Mouse (Mus musculus) erythroblast, adult 5-6 weeks (primary cell): ENCODE measurements around the gene Pmepa1. TPM values are rescaled to one million over a fixed set of nuclear protein-coding genes. Genes with fewer than 3 reads are reported as not detected.
A peak's percentile ranks its signal among the peaks of the same experiment; 100 is the strongest.

Experiments
- ATAC-seq: replicated peaks from 2 replicates; pipeline ENCODE4 v1.8.0; 2016; ENCODE audit warnings: moderate number of reproducible peaks, mild to moderate bottlenecking, moderate TSS enrichment, inconsistent platforms; ENCODE audit not compliant: poor library complexity, low FRiP score, severe bottlenecking
- total RNA-seq, 2 experiments: library from RNA; stranded (forward) in 1 of 2; stranded (reverse) in 1 of 2; fragments of 150-400 nt in 1 of 2; fragments of 200-764, 138-1000 nt in 1 of 2; gene quantifications; 2 replicates each; pipeline versions ENCODE4 v1.2.3 to v1.2.4; 2015 to 2017; ENCODE audit warnings: low replicate concordance in 2 of 2

Gene Pmepa1
- total RNA-seq, 2 experiments from 2014 or later, result 0.96 TPM; not detected in 1

GRCm38 (mm10) chr2:173232766-173233099 is 43.6 kb downstream of the Pmepa1 start:
- no peak for ATAC-seq

GRCm38 (mm10) chr2:173232065-173232765 is 44.1 kb downstream of the Pmepa1 start:
- ATAC-seq, result no peak

GRCm38 (mm10) chr2:173229578-173230224 is 46.6 kb downstream of the Pmepa1 start:
- ATAC-seq, result peak; percentile 71

GRCm38 (mm10) chr2:173228567-173228966 is 47.8 kb downstream of the Pmepa1 start:
- ATAC-seq, result no peak

- no peak for ATAC-seq
Observed at GRCm38 (mm10) chr2:173226792-173227191, 49.5 kb downstream of the Pmepa1 start.

- no peak for ATAC-seq
Observed at GRCm38 (mm10) chr2:173225906-173226305, 50.4 kb downstream of the Pmepa1 start.

- no peak for ATAC-seq
Observed at GRCm38 (mm10) chr2:173224832-173225231, 51.5 kb downstream of the Pmepa1 start.

- no peak for ATAC-seq
Observed at GRCm38 (mm10) chr2:173224097-173224496, 52.2 kb downstream of the Pmepa1 start.

GRCm38 (mm10) chr2:173223496-173223895 is 52.8 kb downstream of the Pmepa1 start:
- ATAC-seq, result no peak

- ATAC-seq, result no peak
Observed at GRCm38 (mm10) chr2:173220754-173221153, 55.6 kb downstream of the Pmepa1 start.

GRCm38 (mm10) chr2:173219256-173219954 is 56.9 kb downstream of the Pmepa1 start:
- ATAC-seq, result peak; percentile 75; the same call in 1 of the 2 replicates

- no peak for ATAC-seq
Observed at GRCm38 (mm10) chr2:173218416-173219141, 57.8 kb downstream of the Pmepa1 start, which contains the start of gene Zbp1. Zbp1 (minus strand) TSS chr2:173218923.

- no peak for ATAC-seq
Observed at GRCm38 (mm10) chr2:173217763-173218258, 58.5 kb downstream of the Pmepa1 start.

GRCm38 (mm10) chr2:173217246-173217645 is 59.1 kb downstream of the Pmepa1 start:
- ATAC-seq, result no peak

GRCm38 (mm10) chr2:173216840-173217239 is 59.5 kb downstream of the Pmepa1 start:
- ATAC-seq, result no peak

- ATAC-seq, result no peak
Observed at GRCm38 (mm10) chr2:173212227-173212626, 64.1 kb downstream of the Pmepa1 start.

GRCm38 (mm10) chr2:173209091-173209815 is 67.1 kb downstream of the Pmepa1 start:
- no peak for ATAC-seq

GRCm38 (mm10) chr2:173207051-173207450 is 69.3 kb downstream of the Pmepa1 start:
- ATAC-seq, result no peak

- ATAC-seq, result no peak
Observed at GRCm38 (mm10) chr2:173205563-173206099, 70.7 kb downstream of the Pmepa1 start.
